Mouse (Mus musculus): ENCODE results near the gene Gramd2. TPM values are rescaled to one million over a fixed set of nuclear protein-coding genes. Genes with fewer than 3 reads are reported as not detected.
"Not testable (repeated sequence)": the region's sequence is repeated elsewhere in the genome, so short reads cannot be mapped to it uniquely, and the experiment has no call there.

Gene Gramd2
- polyA plus RNA-seq, 1 experiment from 2014 or later: 2.2 TPM

DNA sequence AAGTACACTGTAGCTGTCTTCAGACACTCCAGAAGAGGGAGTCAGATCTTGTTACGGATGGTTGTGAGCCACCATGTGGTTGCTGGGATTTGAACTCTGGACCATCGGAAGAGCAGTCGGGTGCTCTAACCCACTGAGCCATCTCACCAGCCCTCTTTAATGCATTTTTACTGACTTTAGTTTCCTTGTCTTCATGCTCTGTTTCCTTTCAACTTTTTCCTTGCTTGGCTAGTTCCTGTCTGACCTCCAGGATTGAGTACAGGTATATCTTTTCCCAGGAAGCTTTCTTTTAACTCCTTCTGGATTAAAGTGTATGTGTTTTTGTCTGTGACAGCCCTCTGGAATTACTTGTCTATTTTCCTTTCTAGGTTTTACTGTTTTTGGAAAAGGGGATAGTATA lies 77.1 kb downstream of the Gramd2 start:
- not testable (repeated sequence) for H3K4me2 ChIP-seq; H3K9ac ChIP-seq; H3K9me3 ChIP-seq; H3K27ac ChIP-seq; H3K4me1 ChIP-seq (replicated peaks); H3K27me3 ChIP-seq; H3K36me3 ChIP-seq; H3K4me3 ChIP-seq; ATAC-seq (ENCODE audit: low FRiP score)
- 100% methylated on average over 3 of the region's 3 CpGs for WGBS

- H3K27me3 ChIP-seq: no peaks in the 10 kb centered on the region
- H3K9me3 ChIP-seq: no peaks in the 10 kb centered on the region
- WGBS: 91% methylated on average over 3 of the region's 3 CpGs
- H3K9ac ChIP-seq: no peak overlapping the region
- no peak overlapping the region for H3K4me3 ChIP-seq
- no peaks in the 10 kb centered on the region for H3K36me3 ChIP-seq
- no peak overlapping the region for H3K27ac ChIP-seq
- H3K4me1 ChIP-seq (replicated peaks): no peaks in the 10 kb centered on the region
- no peak for ATAC-seq (ENCODE audit: low FRiP score)
- no peak overlapping the region for H3K4me2 ChIP-seq
These were observed 80.6 kb downstream of the Gramd2 start for GRCm38 (mm10) chr9:59760515-59760914.

DNA sequence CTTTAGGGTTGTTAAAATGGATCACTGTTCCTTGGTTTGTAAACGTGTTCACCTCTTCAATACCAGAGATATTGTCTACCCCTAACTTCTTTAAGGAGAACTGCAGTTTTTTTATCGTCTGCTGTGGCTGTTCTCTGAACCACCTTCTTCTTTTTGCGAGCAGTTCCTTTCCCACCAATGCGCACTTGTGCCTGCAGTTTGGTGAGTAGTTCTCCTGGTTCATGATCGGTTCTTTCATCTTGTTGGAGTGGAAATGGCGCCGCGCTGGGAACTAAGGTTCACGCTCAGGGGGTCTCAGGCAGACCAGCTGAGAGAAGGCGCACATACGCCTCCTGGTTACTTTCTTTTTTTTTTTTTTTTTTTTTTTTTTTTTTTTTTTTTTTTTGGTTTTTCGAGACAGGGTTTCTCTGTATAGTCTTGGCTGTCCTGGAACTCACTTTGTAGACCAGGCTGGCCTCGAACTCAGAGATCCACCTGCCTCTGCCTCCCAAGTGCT lies 87.1 kb downstream of the Gramd2 start:
- H3K9me3 ChIP-seq; ATAC-seq (ENCODE audit: low FRiP score); H3K27me3 ChIP-seq; H3K4me1 ChIP-seq (replicated peaks); H3K4me3 ChIP-seq; H3K9ac ChIP-seq; H3K27ac ChIP-seq; H3K4me2 ChIP-seq; H3K36me3 ChIP-seq: not testable (repeated sequence)
- 95% methylated on average over 11 of the region's 13 CpGs for WGBS

Other genes starting within 250 kb of the Gramd2 start
- 15.6 and 17.1 TPM in 2 replicates for gene Arih1, start 193.5 kb upstream of the Gramd2 start, polyA plus RNA-seq (2015; fragmentation: Nextera tagmentation; extraction: Ambion mirVana)
- gene Hexa, start 140.6 kb upstream of the Gramd2 start, polyA plus RNA-seq (2015; fragmentation: Nextera tagmentation; extraction: Ambion mirVana): 59.1 and 60.8 TPM in 2 replicates
- gene Tmem202, start 140.3 kb upstream of the Gramd2 start, polyA plus RNA-seq (2015; fragmentation: Nextera tagmentation; extraction: Ambion mirVana): 0.71 and 0.96 TPM in 2 replicates
- gene Celf6, start 102.2 kb upstream of the Gramd2 start, polyA plus RNA-seq (2015; fragmentation: Nextera tagmentation; extraction: Ambion mirVana): 35.4 and 39.3 TPM in 2 replicates
- gene Parp6, start 62.9 kb upstream of the Gramd2 start, polyA plus RNA-seq (2015; fragmentation: Nextera tagmentation; extraction: Ambion mirVana): 185 and 191 TPM in 2 replicates
- gene Pkm, start 23.8 kb upstream of the Gramd2 start, polyA plus RNA-seq (2015; fragmentation: Nextera tagmentation; extraction: Ambion mirVana): 1,130 and 1,207 TPM in 2 replicates
- 14.3 TPM in 2 replicates for gene Senp8, start 70.6 kb downstream of the Gramd2 start, polyA plus RNA-seq (2015; fragmentation: Nextera tagmentation; extraction: Ambion mirVana)
- gene Myo9a, start 70.8 kb downstream of the Gramd2 start, polyA plus RNA-seq (2015; fragmentation: Nextera tagmentation; extraction: Ambion mirVana): 24.3 and 24.7 TPM in 2 replicates

All from hindbrain, embryonic 13.5 days (tissue).